Mouse (Mus musculus): ENCODE measurements around the gene Cxadr.

- TF ChIP-seq E2F4 (IDR thresholded peaks at IDR 0.05; ENCODE audit: insufficient read depth) (no peak), MYOD1 (IDR thresholded peaks at IDR 0.05; ENCODE audit: control insufficient read depth in 1 of 3, insufficient read length in 2 of 3, low read depth in 2 of 3) (no peak), POLR2A (IDR thresholded peaks at IDR 0.05; ENCODE audit: insufficient read length, low read depth) (no peak), SRF (IDR thresholded peaks at IDR 0.05; ENCODE audit: control insufficient read depth, insufficient read length, low read depth) (no peak), POLR2AphosphoS2 (IDR thresholded peaks at IDR 0.05; ENCODE audit: insufficient read length, low read depth) (no peak), USF1 (IDR thresholded peaks at IDR 0.05; ENCODE audit: low read depth) (no peak), CEBPB (IDR thresholded peaks at IDR 0.05; ENCODE audit: insufficient read depth, poor library complexity, severe bottlenecking) (no peak), MAX (IDR thresholded peaks at IDR 0.05; ENCODE audit: low read depth) (no peak)
Measured at GRCm38 (mm10) chr16:78347328-78347926, 46.1 kb downstream of the Cxadr start.
